Mouse (Mus musculus) megakaryocyte, embryonic 14.5 days (primary cell): Measurements from ENCODE around the gene Zfp12.

Experiments used
- FLI1 ChIP-seq: IDR thresholded peaks from 2 replicates; pipeline ENCODE4 v1.6.1; 2012; ENCODE audit warnings: low read length, inconsistent platforms, mixed read lengths
- GATA1 ChIP-seq: IDR thresholded peaks from 3 replicates; pipeline ENCODE4 v1.6.1; 2012; ENCODE audit warnings: mixed read lengths, low read length, inconsistent platforms, borderline replicate concordance

DNA sequence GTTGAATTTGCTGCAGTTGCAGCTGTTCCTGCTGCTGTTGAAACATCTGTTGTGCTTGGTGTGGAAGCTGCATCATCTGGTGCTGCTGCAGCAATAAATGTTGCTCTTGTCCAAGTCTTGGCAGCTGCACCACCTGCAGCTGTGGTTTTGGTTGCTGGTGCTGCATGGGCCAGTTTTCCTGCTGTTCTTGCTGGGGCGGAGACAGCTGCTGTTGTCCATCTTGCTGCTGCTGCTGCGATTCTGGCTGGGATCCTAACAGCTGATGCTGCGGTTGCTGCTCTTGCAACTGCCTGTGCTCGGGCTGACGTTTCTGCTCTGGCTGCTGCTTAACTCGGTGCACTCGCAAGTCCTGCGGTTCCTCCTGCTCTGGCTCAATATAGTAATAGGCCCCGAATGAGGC lies 54.3 kb downstream of the Zfp12 start:
- TF ChIP-seq GATA1 = no peak
- no peak for TF ChIP-seq FLI1
